10 mouse cellular contexts compared by ENCODE assay signal in genomic region chr13:94395763-94396162, GRCm38 (mm10). TPM values are rescaled to one million over a fixed set of nuclear protein-coding genes. Genes with fewer than 3 reads are reported as not detected.
DNase-seq lines count a peak whose midpoint lies in the region; ATAC-seq and TF ChIP-seq lines count a peak whose summit lies in the region.
"Had no signal": no experiment of that assay in that cellular context is flagged by ENCODE, and none has a peak within 500 bp of the region (broad histone marks: within the 10 kb centered on the region; RNA-seq: fewer than 3 reads in every experiment).

No protein-coding gene starts in this region.

- H3K4me2 ChIP-seq in forebrain, postnatal 0 days (ENCODE audit: low read depth) = no peak overlapping the region
- no peak overlapping the region for H3K4me2 ChIP-seq in forebrain, embryonic 11.5 days (ENCODE audit: low read depth, low read length, severe bottlenecking)
- no peak overlapping the region for H3K4me2 ChIP-seq in intestine, embryonic 15.5 days (replicated peaks)
- H3K4me2 ChIP-seq: liver, embryonic 11.5 days had no signal

- WGBS in forebrain, postnatal 0 days = 45% methylated on average over 8 of the region's 8 CpGs
- WGBS in forebrain, embryonic 11.5 days = 86% methylated on average over 8 of the region's 8 CpGs
- 91% methylated on average over 8 of the region's 8 CpGs for WGBS in intestine, embryonic 15.5 days

- H3K36me3 ChIP-seq in forebrain, postnatal 0 days (ENCODE audit: insufficient read depth) = peaks cover 17% of the 10 kb centered on the region; the same call in 1 of the 2 replicates
- no peaks in the 10 kb centered on the region; the same call in 1 of the 2 replicates for H3K36me3 ChIP-seq in forebrain, embryonic 11.5 days (ENCODE audit: control insufficient read depth, insufficient read depth, low read length)
- 0 out of 2 replicates have a peak, but pooled peaks cover 5% of the 10 kb centered on the region for H3K36me3 ChIP-seq in intestine, embryonic 15.5 days

- 0 out of 2 replicates have a peak, but pooled peaks cover 3% of the 10 kb centered on the region for H3K4me1 ChIP-seq in forebrain, postnatal 0 days (ENCODE audit: insufficient read depth)
- H3K4me1 ChIP-seq in forebrain, embryonic 11.5 days (replicated peaks; ENCODE audit: control insufficient read depth, insufficient read depth, low read length) = no peaks in the 10 kb centered on the region
- H3K4me1 ChIP-seq in intestine, embryonic 15.5 days (replicated peaks) = no peaks in the 10 kb centered on the region

- no peak overlapping the region for H3K9ac ChIP-seq in forebrain, postnatal 0 days
- H3K9ac ChIP-seq in forebrain, embryonic 11.5 days (ENCODE audit: low read length) = no peak overlapping the region
- H3K9ac ChIP-seq in intestine, embryonic 15.5 days = no peak overlapping the region

- peak; percentile 70 for ATAC-seq in forebrain, postnatal 0 days
- ATAC-seq in forebrain, embryonic 11.5 days (replicated peaks; ENCODE audit: low FRiP score) = no peak
- ATAC-seq in intestine, embryonic 15.5 days = no peak

- H3K27me3 ChIP-seq in forebrain, postnatal 0 days (ENCODE audit: insufficient read depth, low read length) = no peaks in the 10 kb centered on the region
- no peaks in the 10 kb centered on the region for H3K27me3 ChIP-seq in forebrain, embryonic 11.5 days (ENCODE audit: control insufficient read depth, insufficient read depth, low read length)
- H3K27me3 ChIP-seq in intestine, embryonic 15.5 days (replicated peaks) = no peaks in the 10 kb centered on the region

- no peak overlapping the region for H3K4me3 ChIP-seq in forebrain, postnatal 0 days (ENCODE audit: low read depth, low read length)
- no peak overlapping the region for H3K4me3 ChIP-seq in forebrain, embryonic 11.5 days (ENCODE audit: low read depth, low read length)
- H3K4me3 ChIP-seq in layer of hippocampus, adult 2 months = no peak overlapping the region
- no peak overlapping the region for H3K4me3 ChIP-seq in intestine, embryonic 15.5 days (replicated peaks)

- DNase-seq in forebrain, postnatal 0 days = no peak
- no peak for DNase-seq in forebrain, embryonic 11.5 days (ENCODE audit: low spot score)
- DNase-seq in layer of hippocampus, adult 2 months (ENCODE audit: low spot score in 2 of 2) = no peak
- no peak for DNase-seq in layer of hippocampus, postnatal 10 days (ENCODE audit: low spot score in 2 of 2)
- DNase-seq in cerebellum, postnatal 10 days = peak; percentile 54 to 68
- peak; percentile 39 for DNase-seq in heart, postnatal 4 days
- no peak for DNase-seq in adrenal gland, adult 8-10 months
- DNase-seq: lung, postnatal 36 days had no signal

- no peaks in the 10 kb centered on the region for H3K9me3 ChIP-seq in forebrain, postnatal 0 days (ENCODE audit: low read length)
- no peaks in the 10 kb centered on the region for H3K9me3 ChIP-seq in forebrain, embryonic 11.5 days (ENCODE audit: control insufficient read depth, low read length)
- H3K9me3 ChIP-seq in intestine, embryonic 15.5 days = no peaks in the 10 kb centered on the region

- TF ChIP-seq CTCF in forebrain, postnatal 0 days (IDR thresholded peaks at IDR 0.05; ENCODE audit: low read depth) = no peak
- no peak for TF ChIP-seq CTCF in layer of hippocampus, adult 2 months (conservative IDR thresholded peaks at IDR 0.05)

- H3K27ac ChIP-seq in forebrain, postnatal 0 days (ENCODE audit: low read depth, low read length) = no peak overlapping the region
- H3K27ac ChIP-seq in forebrain, embryonic 11.5 days (ENCODE audit: low read depth, low read length) = no peak overlapping the region
- peak overlapping the region; percentile 72 for H3K27ac ChIP-seq in layer of hippocampus, adult 2 months
- no peak overlapping the region for H3K27ac ChIP-seq in intestine, embryonic 15.5 days

RNA-seq across cellular contexts. Expression of gene Ap3b1, which starts 37.0 kb away (rescaled TPM):
- 24.7 and 25.8 TPM in 2 replicates for total RNA-seq in forebrain, postnatal 0 days (2014; rRNA removed)
- 16.8 and 25.2 TPM in 2 replicates for polyA plus RNA-seq in forebrain, postnatal 0 days (2015; fragmentation: Nextera tagmentation; extraction: Ambion mirVana)
- 38.2 and 41.3 TPM in 2 replicates for polyA plus RNA-seq in forebrain, embryonic 11.5 days (2014; fragmentation: Nextera tagmentation; extraction: Ambion mirVana)
- total RNA-seq in layer of hippocampus, adult 2 months (2021) = 10 to 100 TPM; 58.5 to 58.9 TPM
- 10 to 100 TPM; 45.4 to 46.2 TPM for total RNA-seq in layer of hippocampus, postnatal 10 days (2021)
- total RNA-seq in heart, postnatal 4 days (2021) = 10 to 100 TPM; 29.4 to 31.8 TPM
- 48.7 and 52.2 TPM in 2 replicates for polyA plus RNA-seq in intestine, embryonic 15.5 days (2015; fragmentation: Nextera tagmentation; extraction: Ambion mirVana)
- 10 to 100 TPM; 42.7 to 51.8 (median 48.8) TPM for total RNA-seq in adrenal gland, adult 8-10 months (2022)

Comparison
In these comparisons a context has a peak if more than half of its experiments do, and no peak if none do; other contexts are left out.
1. DNase-seq: peak in cerebellum, postnatal 10 days (2 of 2) and heart, postnatal 4 days (single experiment); none in forebrain, postnatal 0 days (single experiment), forebrain, embryonic 11.5 days (single experiment), layer of hippocampus, adult 2 months (0 of 2), layer of hippocampus, postnatal 10 days (0 of 2) and adrenal gland, adult 8-10 months (single experiment).